Mouse (Mus musculus): ENCODE data around the gene Arid1b.

DNA sequence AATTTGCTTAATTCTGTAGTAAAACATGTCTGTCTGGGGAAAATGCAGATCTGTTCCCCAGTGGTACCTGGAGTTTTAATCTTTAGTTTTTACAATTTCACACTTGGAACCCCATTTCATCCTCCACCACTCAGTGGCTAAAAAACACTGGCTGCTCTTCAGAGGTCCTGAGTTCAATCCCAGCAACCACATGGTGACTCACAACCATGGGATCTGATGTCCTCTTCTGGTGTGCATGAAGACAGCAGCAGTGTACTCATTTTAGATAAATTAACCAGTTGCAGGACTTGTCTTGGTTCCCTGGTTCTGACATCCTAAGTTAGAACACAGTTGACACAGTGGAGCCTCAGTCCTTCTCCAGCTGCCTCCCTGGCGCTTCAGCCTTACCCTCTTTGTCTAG lies 239.9 kb downstream of the Arid1b start:
- TF ChIP-seq CTCF (conservative IDR thresholded peaks at IDR 0.05; ENCODE audit: low read length) (no peak), POU5F1 (IDR thresholded peaks at IDR 0.05; ENCODE audit: borderline replicate concordance, low read length) (no peak), NANOG (IDR thresholded peaks at IDR 0.05; ENCODE audit: borderline replicate concordance, low read length) (no peak)

Measured in E14TG2a.4 (cell line).